Mouse (Mus musculus) cerebellum, adult (tissue): Measurements from ENCODE around the gene Guk1.
A peak's percentile ranks its signal among the peaks of the same experiment; 100 is the strongest.

Experiments
- ATAC-seq: cut with Nextera tagmentation; 2 replicates; pipeline ENCODE4 v1.9.2; 2017; ENCODE audit warnings: mild to moderate bottlenecking, moderate library complexity, mixed read lengths; ENCODE audit not compliant: insufficient number of reproducible peaks, low FRiP score, low TSS enrichment

The Guk1 gene

DNA sequence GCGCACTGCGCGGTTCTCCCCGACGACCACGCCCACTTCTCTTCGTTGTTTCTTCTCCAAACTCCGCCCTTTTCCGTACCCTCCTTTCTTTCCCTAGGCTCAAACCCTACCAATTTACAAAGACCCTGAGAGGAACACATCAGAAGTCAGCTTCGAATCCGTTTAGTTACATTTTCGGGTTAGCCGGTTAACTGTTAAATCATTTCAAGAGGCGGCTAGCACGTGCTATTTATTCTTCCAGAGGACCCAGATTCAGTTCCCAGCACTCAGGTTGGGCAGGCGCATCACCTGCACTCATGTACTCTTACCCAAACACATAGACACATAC, at the start of gene Guk1:
TSS of gene Guk1 (minus strand) at position 154 of the 328 bp plus-strand sequence.
- no peak for ATAC-seq

DNA sequence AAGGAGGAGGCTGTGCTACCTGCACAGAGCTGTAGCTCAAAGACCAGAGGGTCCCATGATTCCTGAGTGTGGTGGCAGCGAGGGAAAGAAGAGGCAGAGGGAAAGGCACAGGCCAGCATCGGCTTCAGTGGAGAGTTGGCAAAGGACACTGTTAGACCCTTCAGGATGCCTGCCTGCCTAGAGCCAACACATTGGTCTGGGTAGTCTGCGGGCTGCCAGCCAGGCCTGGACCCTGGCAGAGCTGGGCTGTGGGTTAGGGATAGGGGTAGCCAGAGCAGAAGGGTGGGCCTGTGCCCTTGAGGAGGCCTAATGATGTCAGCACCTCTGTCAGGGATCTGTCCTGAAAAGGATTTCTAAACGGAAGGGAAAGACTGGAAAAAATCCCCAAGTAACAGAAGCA, 47.8 kb upstream of the Guk1 start:
- ATAC-seq = no peak

DNA sequence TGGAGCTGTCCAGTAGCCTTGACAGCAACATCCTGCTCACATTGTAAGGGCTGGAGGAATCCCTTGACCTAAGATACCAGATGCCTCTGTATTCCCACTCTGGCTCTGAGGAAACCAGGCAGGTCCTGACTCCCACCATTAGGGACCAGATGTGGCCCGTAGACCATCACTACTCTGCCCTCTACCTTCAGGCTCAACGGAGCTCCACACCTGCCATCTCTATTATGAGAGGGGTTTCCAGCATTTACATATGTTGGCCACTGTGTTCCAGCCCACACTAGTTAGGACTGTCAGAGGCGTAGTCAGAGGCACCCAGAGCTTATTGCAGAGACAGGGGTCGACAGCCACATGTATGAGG, 47.4 kb upstream of the Guk1 start:
- ATAC-seq = no peak

DNA sequence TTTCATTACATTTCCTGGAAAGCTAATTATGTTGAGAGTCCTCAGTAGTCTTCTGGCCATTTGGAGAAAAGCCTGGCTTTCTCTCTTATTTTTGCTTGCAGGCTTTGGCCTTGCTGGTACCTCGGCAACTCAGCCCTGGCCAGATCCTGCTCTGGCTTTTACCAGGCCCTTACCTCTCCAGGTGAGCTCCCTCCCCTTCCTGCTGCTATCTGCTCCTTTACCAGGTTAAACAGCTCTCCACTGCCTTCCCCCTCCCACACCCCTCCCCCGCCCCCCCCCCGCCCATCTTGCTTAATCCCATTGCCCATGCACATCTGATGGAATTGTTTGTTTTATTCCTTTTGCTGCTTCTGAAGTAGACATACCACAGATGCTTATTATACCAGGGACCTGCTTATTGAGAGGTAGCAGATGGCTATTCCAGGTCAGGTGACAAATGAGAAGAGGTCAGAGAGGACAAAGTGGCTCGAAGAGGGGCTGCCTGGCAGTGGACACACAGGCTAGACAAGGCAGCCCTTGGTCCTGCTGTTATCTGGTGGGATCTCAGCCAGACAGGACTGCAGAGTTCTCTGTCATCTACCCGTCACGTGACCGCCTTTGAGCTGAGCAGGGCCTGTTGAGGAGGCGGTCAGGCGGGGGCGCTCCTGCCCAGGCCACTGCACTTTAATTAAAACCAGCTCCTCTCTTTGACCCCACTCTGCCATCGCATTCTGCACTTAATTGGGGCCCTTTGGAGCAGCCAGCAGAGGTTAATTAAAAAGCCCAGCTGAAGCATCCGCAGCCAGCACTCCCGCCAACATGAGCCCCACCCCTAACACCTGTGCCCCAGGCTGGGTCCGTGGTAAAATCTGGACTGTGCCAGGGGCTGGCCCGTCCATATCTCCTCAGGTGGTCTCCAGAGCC, 46.8 kb upstream of the Guk1 start:
- ATAC-seq = peak; percentile 66; the same call in 1 of the 2 replicates

DNA sequence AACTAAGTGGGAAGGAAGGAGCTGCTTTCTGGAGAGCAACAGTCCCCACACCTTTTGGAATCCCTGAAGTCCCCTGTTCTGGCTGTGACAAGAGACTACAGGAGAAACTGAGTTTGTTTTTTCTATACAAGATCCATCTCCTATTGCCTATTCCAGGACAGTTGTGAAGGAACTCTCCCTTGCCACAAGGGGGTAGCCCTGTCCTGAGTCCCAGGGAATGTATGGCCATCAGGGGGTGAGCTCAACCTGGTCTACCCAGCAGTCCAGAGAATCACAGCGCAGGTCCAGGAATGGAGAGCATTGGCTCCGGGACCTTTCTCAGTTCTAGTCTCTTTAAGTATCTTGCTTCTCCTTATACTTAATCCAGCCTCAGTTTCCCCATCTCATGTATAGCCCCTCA, 40.8 kb upstream of the Guk1 start:
- no peak for ATAC-seq

DNA sequence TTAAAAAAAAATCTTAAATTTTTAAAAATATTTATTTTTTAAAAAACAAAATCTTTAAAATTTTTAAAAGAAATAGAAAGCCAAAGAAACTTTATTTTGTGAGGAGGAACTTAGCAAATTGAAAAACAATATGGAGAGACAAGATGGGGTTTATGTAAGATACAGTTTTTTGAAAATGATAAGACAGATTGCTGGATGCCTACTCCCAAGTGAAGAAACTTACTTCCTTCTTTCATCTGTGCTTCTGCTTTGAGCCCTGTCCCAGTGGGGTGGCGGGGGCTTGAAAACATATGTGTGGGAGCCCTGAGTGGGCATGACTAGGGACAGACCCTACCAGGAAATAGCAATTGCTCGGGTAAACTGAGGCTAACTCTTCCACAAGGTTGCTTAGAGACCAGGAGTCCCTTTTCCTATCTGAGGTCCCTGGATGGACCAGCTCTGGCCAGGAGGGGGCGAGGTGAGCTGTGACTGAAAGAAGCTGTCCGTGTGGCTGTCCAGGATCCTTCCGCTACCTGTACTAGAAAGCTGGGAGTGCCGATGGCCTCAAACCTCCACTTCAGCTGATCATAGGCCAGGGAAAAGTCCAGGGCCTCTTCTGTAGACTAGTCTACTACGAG, 38.2 kb upstream of the Guk1 start:
- no peak for ATAC-seq

DNA sequence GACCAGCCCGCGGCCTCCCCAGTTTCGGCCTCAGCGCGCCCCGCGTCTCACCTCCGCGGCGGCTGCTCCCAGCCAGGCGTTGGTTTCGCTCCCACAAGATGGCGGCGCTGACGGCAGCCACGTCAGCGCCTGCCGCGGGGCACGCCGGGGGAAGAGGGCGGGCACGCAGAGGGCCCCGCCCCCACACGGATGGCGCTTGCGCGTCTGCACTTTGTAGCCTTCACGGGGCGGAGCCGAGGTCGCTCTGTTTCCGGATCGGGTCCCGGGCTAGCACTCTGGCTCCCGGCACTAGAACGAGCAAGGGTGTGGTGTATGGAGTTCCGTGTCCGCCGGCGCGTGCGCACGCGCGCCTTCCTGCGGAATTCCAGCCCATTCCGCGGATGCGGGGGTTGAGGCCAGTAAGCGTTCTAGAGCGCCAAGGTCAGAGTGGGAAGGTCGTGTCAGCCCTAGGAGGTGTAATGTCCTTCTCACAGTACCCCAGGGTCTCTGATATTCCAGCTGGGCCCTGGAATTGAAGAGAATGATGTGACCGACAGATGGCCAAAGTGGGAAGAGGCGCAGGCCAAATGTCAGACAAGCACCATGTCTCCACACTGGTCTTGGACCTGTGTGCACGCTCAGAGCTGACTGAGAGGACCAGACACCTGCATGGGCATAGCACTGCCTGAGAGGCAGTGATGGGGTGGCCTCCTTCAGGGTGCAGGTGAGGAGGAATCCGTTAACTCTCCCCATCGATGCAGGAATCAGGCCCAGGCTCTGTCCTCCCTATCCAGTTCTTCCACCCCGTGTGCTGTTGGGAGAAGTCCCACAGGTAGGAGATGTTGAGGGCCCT, 36.3 kb upstream of the Guk1 start, which contains the start of gene Arf1:
TSS of gene Arf1 (minus strand) at position 149 of the 832 bp plus-strand sequence.
- peak; percentile 86 for ATAC-seq

DNA sequence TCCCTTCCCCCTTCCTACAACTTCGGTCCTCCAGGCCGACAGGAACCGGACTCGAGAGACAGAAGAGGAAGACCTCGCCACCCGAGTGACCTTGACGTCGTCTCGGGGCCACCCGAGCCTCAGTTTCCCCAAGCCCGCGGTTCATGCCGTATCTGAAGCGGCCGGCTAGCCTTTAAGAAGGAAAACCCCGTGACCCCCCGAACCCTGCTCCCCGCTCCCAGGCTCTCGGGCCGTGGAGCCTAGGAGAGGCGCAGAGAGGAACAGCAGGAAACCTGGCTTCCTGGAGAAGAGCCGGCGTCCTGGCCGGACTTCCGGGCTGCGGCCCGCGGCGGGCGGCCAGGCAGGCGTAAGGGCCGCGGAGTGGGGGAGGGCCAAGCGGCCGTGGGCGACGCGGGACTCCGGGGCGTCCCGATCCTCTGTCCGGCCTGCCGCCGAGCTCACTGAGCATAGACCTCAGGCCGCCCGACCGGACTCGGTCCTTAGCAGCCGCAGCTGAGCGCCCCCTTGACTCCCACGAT, 35.7 kb upstream of the Guk1 start:
- peak; percentile 65 for ATAC-seq

DNA sequence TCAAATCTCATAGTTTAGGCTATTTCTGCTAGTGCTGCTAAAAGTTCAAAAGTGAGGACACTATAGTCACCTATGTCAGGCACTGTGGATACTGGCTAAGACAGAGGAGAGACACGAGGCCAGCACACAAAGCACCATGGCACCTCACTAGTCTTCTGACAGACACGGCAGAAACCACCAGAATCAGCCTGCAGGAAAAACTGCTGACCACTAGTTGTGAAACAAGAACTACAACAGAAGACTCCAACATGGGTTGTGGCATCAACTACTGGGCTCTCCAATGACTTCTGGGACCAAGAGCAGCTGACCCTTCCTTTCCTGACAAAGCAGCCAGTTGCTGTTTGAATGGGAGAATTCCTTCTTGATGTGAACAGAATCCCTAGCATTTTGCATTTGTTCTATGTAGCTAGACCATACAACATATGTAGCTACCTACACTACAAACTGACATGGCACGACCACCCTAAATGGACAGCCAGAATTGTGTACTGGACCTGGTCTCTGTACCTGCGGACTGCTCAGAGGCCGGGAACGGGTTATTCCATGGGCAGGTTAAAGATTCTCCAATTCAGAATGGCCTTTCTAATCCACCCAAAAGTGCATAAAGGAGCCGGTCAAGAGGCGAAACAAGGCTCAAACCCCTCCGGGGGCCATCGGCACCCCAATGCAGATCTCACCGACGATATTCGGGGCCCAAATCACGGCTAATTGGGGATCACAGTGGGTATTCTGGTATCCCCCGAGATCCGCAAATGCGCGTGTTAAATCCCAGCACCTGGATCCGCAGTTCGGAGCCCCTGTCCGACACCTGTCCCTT, 35.0 kb upstream of the Guk1 start:
- ATAC-seq = no peak

DNA sequence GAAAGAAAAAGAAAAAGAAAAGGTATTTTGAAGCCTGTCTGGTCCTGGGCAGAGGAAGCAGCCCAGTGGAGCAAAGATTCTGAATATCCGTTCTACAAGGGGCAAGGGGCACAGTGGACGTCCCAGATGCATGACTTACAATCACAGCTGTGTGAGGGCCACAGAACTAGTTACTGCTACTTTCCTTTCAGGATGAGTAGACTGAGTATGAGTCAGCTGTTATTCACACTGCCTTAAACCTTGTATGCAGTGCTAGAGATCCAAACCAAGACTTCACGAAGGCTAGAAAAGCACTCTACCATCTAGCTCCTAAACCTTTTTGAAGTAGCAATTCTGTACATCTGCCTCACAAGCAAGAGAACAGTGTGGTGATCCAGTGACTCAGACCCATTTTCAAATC, 34.2 kb upstream of the Guk1 start:
- no peak for ATAC-seq

DNA sequence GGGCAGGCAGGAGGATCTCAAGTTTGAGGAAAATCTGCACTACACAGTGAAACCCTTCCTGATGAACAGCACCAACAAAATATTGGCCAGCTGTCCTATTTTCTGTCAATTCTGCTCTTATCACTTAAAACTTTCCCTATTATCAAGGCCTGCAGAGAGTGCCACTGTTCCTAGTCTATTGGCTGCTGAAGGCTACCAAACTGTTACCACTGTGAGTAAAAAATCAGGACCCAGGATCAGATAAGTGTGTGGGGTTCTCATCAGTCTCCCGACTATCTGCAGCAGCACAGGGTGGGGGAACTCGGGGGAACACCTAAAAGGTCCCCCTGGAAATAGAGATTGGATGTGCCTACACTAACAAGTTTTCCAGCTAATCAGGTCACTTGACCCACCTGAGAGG, 33.2 kb upstream of the Guk1 start:
- no peak for ATAC-seq

DNA sequence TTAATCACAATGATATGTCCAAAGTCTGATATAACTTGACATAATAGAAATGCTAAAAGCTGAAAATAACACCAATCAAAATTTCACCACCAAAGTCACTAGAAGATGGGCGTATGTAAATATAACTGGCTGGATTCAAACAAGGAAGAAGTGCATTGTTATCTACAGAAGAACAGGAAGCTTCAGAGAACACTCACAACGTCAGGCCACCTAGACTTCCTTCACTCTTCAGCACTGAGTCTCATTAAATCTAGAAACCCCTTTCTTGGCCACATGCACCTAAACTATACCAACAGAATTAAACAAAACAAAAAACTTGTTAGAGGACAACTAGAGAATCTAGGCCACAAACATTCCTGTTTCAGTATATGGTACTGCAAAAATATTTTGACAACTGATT, 32.5 kb upstream of the Guk1 start:
- ATAC-seq = no peak

DNA sequence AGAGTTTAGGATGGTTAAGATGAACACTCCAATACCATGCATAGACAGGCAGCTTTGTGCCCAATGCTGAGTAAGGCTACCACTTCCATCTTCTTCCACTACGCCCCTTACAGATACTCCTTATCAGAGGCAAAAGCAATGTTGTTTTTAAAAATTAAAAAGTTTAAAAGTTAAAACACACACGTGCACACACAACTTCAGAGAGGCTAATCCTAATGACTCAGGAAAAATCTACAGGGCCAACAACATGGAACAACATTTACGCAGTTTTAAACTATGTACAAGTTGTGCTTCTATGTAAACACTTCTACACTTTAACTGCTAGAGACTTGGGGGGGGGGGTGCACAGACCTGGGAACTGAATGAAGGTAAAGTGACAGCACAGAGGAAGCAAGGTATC, 32.0 kb upstream of the Guk1 start:
- ATAC-seq = no peak

DNA sequence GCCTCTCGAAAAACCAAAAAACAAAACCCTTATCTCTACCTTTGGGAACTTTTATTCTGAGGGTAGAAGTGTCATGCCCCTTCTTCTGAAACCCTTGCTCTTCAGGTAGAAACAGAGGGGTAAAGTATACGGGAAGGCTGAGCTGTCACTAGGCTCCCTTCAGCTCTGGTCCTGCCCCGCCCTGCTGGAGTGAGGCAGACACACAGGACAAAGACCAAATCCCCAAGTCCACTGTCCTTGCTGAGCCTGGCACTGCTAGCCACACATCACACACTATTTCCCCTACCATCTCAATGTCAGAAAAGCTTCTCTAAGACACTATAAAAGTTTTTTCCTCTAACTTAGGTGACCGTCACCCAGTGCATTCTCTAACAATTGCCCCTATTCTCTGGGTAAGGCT, 30.3 kb upstream of the Guk1 start:
- no peak for ATAC-seq

DNA sequence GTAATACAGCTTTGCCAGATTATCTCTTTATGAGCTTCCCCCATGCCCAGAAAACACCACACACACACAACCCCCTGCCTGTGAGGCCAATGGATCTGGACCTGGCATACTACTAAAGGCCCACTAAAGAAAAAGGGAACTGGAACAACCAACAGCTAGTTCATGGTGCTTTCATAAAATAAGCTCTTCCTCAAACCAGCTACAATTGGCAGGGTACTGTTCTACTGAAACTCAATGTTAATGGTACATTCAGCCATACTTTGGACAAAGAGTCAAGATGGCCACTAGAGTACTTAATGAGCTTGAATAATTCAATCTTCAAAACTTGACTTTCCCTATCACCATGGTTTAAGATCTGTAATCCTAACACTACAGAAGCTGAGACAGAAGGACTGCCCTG, 29.6 kb upstream of the Guk1 start:
- ATAC-seq = no peak

DNA sequence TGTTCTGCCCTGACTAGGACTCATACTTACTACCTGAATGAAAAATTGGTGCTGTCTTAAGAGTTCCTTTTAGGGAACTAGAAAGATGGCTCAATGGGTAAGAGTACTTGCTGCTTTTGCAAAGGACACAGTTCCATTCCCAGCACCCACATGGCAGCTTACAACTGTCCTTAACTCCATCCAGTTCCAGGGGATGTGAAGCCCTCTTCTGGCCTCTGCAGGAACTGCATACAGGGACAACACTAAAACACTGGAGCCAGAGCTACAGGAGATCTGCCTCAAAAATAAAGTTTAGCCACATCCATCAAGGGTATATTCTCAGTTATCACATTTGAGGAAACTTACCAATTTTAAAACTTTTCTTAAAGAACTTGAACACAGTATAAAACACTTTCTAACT, 27.1 kb upstream of the Guk1 start:
- no peak for ATAC-seq

DNA sequence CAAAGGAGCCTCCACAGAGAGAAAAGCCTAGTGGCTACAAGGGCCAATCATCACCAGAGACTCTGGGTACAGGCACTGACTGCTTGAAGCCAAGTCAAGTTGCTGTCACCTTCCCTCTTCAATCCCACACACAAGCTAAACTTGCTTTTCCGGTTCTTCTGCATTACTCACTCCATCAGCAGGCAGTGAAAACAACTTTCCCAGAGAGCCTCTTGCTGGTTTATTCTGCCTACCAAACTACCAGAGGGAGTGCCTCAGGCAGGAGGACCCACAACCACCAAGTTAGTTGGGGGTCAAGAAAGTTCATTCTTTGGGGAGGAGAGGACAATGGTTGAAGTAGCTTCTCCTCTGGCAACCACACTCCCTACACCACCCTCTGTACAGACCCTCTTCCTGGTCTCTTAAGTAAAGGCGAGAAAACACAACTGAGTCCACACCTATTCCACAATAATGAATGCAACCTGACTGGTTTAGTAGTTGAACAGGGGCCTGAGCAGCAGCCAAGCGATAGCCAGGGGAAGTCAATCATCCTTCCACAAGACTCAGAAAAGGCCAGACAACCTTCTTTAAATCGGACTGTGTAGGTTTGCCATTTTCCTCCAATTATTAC, 26.5 kb upstream of the Guk1 start:
- ATAC-seq = no peak

DNA sequence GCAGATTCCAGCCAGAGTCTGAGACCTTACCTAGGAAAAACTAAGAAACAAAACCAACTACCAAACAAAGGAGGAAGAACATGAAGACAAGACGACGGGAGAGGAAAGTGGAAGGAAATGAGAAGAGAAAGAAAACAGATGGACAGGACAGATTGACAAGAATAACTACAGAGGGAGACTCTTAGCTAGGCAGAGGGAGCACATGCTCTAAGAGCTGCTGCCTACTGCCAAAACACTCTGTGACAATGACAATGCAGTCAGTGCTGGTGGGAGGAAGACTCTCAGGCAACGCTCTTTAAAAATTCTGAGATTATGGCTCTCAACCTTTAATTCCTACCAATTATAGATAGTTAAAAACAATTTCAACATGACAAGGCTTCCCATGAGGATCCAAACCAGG, 24.9 kb upstream of the Guk1 start:
- ATAC-seq = no peak

DNA sequence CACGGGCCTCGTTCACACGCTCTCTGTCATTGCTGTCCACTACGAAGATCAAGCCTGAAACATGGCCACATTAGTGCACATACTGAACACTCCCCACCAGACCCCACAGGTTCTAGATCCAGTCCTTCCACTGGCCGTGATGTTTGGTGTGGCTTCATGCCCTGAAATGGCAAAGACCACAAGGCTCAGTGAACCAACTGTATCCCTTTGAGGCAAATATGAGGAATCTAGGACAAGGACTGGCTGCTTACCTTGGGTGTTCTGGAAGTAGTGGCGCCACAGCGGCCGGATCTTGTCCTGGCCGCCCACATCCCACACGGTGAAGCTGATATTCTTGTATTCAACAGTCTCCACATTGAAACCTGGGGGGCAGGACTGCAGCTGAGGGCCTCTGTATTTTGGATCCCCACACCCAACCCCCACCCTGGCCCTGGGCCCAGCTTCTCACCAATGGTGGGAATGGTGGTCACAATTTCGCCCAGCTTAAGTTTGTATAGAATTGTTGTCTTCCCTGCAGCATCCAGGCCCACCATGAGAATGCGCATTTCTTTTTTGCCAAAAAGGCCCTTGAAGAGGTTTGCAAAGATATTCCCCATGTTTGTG, 21.0 kb upstream of the Guk1 start:
- no peak for ATAC-seq
